Mouse (Mus musculus): Measurements from ENCODE around the gene Gpr155. TPM values are rescaled to one million over a fixed set of nuclear protein-coding genes. Genes with fewer than 3 reads are reported as not detected.

Gene Gpr155
- polyA plus RNA-seq, 1 experiment from 2014 or later = 15.8 TPM

GRCm38 (mm10) chr2:73319218-73319617, 67.2 kb downstream of the Gpr155 start:
- Histone ChIP-seq H3K4me3 (ENCODE audit: low read depth, low read length) (no peak overlapping the region), H3K36me3 (ENCODE audit: control insufficient read depth, insufficient read depth, low read length) (no peaks in the 10 kb centered on the region), H3K27me3 (ENCODE audit: control insufficient read depth, insufficient read depth, low read length) (no peaks in the 10 kb centered on the region), H3K9ac (replicated peaks; ENCODE audit: low read depth, low read length) (no peak overlapping the region), H3K4me2 (ENCODE audit: low read depth, low read length) (no peak overlapping the region), H3K4me1 (ENCODE audit: control insufficient read depth, insufficient read depth, low read length) (no peaks in the 10 kb centered on the region), H3K9me3 (ENCODE audit: control insufficient read depth, low read length) (no peaks in the 10 kb centered on the region), H3K27ac (ENCODE audit: low read depth, low read length) (no peak overlapping the region)
- WGBS = 93% methylated on average over 5 of the region's 5 CpGs
- no peak for ATAC-seq (ENCODE audit: low read depth)

GRCm38 (mm10) chr2:73317426-73317825, 68.9 kb downstream of the Gpr155 start:
- no peak overlapping the region for H3K9ac ChIP-seq (replicated peaks; ENCODE audit: low read depth, low read length)
- no peak for ATAC-seq (ENCODE audit: low read depth)
- H3K36me3 ChIP-seq (ENCODE audit: control insufficient read depth, insufficient read depth, low read length) = no peaks in the 10 kb centered on the region
- WGBS = 96% methylated on average over 9 of the region's 9 CpGs
- no peaks in the 10 kb centered on the region for H3K4me1 ChIP-seq (ENCODE audit: control insufficient read depth, insufficient read depth, low read length)
- H3K27me3 ChIP-seq (ENCODE audit: control insufficient read depth, insufficient read depth, low read length) = no peaks in the 10 kb centered on the region
- no peak overlapping the region for H3K4me3 ChIP-seq (ENCODE audit: low read depth, low read length)
- H3K4me2 ChIP-seq (ENCODE audit: low read depth, low read length) = no peak overlapping the region
- no peak overlapping the region for H3K27ac ChIP-seq (ENCODE audit: low read depth, low read length)
- no peaks in the 10 kb centered on the region for H3K9me3 ChIP-seq (ENCODE audit: control insufficient read depth, low read length)

- no peak overlapping the region for H3K27ac ChIP-seq (ENCODE audit: low read depth, low read length)
- H3K4me3 ChIP-seq (ENCODE audit: low read depth, low read length) = no peak overlapping the region
- H3K9ac ChIP-seq (replicated peaks; ENCODE audit: low read depth, low read length) = no peak overlapping the region
- no peaks in the 10 kb centered on the region for H3K9me3 ChIP-seq (ENCODE audit: control insufficient read depth, low read length)
- H3K4me2 ChIP-seq (ENCODE audit: low read depth, low read length) = no peak overlapping the region
- peaks cover 2% of the 10 kb centered on the region; the same call in 1 of the 2 replicates for H3K36me3 ChIP-seq (ENCODE audit: control insufficient read depth, insufficient read depth, low read length)
- ATAC-seq (ENCODE audit: low read depth) = no peak
- whole genome bisulfite sequencing = 93% methylated on average over 3 of the region's 3 CpGs
- peaks cover 8% of the 10 kb centered on the region; the same call in 1 of the 2 replicates for H3K4me1 ChIP-seq (ENCODE audit: control insufficient read depth, insufficient read depth, low read length)
- H3K27me3 ChIP-seq (ENCODE audit: control insufficient read depth, insufficient read depth, low read length) = no peaks in the 10 kb centered on the region
Measured at GRCm38 (mm10) chr2:73314311-73314710, 72.1 kb downstream of the Gpr155 start.

GRCm38 (mm10) chr2:73313117-73313501, 73.3 kb downstream of the Gpr155 start:
- H3K36me3 ChIP-seq (ENCODE audit: control insufficient read depth, insufficient read depth, low read length) = peaks cover 3% of the 10 kb centered on the region; the same call in 1 of the 2 replicates
- peak overlapping the region; percentile 30; the same call in 1 of the 2 replicates for H3K9ac ChIP-seq (replicated peaks; ENCODE audit: low read depth, low read length)
- H3K4me2 ChIP-seq (ENCODE audit: low read depth, low read length) = peak overlapping the region; percentile 39
- WGBS = 44% methylated on average over 14 of the region's 14 CpGs
- H3K27ac ChIP-seq (ENCODE audit: low read depth, low read length) = no peak overlapping the region
- H3K4me1 ChIP-seq (ENCODE audit: control insufficient read depth, insufficient read depth, low read length) = peaks cover 8% of the 10 kb centered on the region; the same call in 1 of the 2 replicates
- no peaks in the 10 kb centered on the region for H3K27me3 ChIP-seq (ENCODE audit: control insufficient read depth, insufficient read depth, low read length)
- peak; percentile 45 for ATAC-seq (ENCODE audit: low read depth)
- no peaks in the 10 kb centered on the region for H3K9me3 ChIP-seq (ENCODE audit: control insufficient read depth, low read length)
- peak overlapping the region; percentile 62 for H3K4me3 ChIP-seq (ENCODE audit: low read depth, low read length)

DNA sequence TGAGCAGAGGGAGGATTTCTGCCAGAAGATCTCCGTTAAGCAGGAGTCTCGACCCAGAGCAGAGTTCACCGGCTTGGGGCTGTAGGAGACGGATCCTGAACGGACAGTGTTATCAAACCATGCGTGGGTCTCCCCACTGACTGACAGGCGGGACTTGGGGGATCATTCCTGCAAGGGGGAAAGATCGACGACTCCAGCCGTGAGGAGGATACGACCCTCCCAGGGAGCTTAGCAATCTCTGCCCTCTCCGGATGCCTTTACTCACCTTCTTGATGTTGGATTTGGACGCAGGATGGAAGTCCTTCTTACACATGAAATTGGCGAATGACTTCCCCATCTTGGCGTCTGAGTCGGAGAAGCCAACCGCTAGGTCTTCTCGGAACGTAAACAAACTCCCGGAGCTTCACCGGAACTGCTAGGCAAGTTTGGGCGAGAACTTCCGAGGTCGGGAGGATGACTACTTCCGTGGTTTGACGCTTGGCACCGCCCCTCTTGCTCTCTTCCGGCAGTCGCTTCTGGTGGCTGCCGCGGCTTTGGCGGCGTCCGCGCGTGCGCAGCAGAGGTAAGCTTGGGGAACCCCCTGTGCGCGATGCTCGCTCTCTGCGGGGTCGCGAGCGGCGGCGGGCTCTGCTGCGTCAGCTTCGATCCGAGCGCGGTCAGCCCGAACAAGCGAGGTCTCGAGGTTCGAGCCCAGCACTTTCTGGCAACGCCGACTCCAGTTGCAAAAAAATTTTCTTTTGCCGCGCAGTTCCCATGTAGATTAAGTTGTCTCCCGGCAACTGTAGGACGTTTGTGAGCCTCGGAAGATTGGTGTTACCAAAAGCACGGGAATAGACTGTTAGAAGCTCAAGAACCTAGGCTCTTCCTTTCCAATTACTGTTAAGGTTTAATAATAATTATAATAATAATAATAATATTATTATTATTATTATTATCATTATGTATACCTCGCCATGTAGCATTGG, 73.9 kb downstream of the Gpr155 start, which contains the start of the genes Scrn3 and Cir1:
Gene Scrn3 (plus strand): TSS at position 450 of the 965 bp plus-strand sequence.
Gene Cir1 (minus strand): TSS at position 550 of the 965 bp plus-strand sequence.
- peak within 1 kb of the TSS; percentile 88 for H3K4me2 ChIP-seq (ENCODE audit: low read depth, low read length)
- H3K4me1 ChIP-seq (ENCODE audit: control insufficient read depth, insufficient read depth, low read length) = peaks cover 8% of the 10 kb centered on the region; the same call in 1 of the 2 replicates
- peak within 1 kb of the TSS; percentile 65 for H3K9ac ChIP-seq (replicated peaks; ENCODE audit: low read depth, low read length)
- H3K4me3 ChIP-seq (ENCODE audit: low read depth, low read length) = peak within 1 kb of the TSS; percentile 62
- peaks cover 7% of the 10 kb centered on the region for H3K36me3 ChIP-seq (ENCODE audit: control insufficient read depth, insufficient read depth, low read length)
- peak within 1 kb of the TSS; percentile 79; the same call in 1 of the 2 replicates for H3K27ac ChIP-seq (ENCODE audit: low read depth, low read length)
- H3K9me3 ChIP-seq (ENCODE audit: control insufficient read depth, low read length) = no peaks in the 10 kb centered on the region
- ATAC-seq (ENCODE audit: low read depth) = peak; percentile 98
- 1% methylated on average over 64 of the region's 64 CpGs for WGBS
- no peaks in the 10 kb centered on the region for H3K27me3 ChIP-seq (ENCODE audit: control insufficient read depth, insufficient read depth, low read length)

DNA sequence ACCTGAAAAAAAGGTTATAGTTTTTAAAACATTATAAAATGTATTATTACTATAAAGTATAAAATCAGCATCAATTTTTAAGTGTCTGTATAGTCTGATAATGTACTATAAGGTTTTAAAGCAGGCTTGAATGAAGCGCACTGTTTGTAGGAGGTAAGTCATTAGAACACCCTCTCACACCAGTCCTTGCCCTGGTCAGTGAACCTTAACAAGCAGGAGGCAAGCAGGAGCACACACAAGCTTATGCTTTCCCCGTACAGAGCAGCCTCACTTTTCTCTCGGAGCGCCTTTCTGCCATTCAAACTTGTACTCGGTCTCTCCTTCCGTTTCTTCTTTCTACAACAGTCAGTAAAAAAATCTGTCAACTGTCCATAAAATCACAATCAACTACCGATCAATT, 80.4 kb downstream of the Gpr155 start:
- no peak for ATAC-seq (ENCODE audit: low read depth)
- Histone ChIP-seq H3K4me1 (ENCODE audit: control insufficient read depth, insufficient read depth, low read length) (no peaks in the 10 kb centered on the region; the same call in 1 of the 2 replicates), H3K27me3 (ENCODE audit: control insufficient read depth, insufficient read depth, low read length) (no peaks in the 10 kb centered on the region), H3K4me2 (ENCODE audit: low read depth, low read length) (no peak overlapping the region), H3K4me3 (ENCODE audit: low read depth, low read length) (no peak overlapping the region), H3K27ac (ENCODE audit: low read depth, low read length) (no peak overlapping the region), H3K9me3 (ENCODE audit: control insufficient read depth, low read length) (no peaks in the 10 kb centered on the region), H3K36me3 (ENCODE audit: control insufficient read depth, insufficient read depth, low read length) (peaks cover 22% of the 10 kb centered on the region), H3K9ac (replicated peaks; ENCODE audit: low read depth, low read length) (no peak overlapping the region)
- 88% methylated on average over 7 of the region's 7 CpGs for WGBS

- Histone ChIP-seq H3K27ac (ENCODE audit: low read depth, low read length) (no peak overlapping the region), H3K36me3 (ENCODE audit: control insufficient read depth, insufficient read depth, low read length) (peaks cover 26% of the 10 kb centered on the region), H3K4me3 (ENCODE audit: low read depth, low read length) (no peak overlapping the region), H3K4me2 (ENCODE audit: low read depth, low read length) (no peak overlapping the region), H3K9ac (replicated peaks; ENCODE audit: low read depth, low read length) (no peak overlapping the region), H3K4me1 (ENCODE audit: control insufficient read depth, insufficient read depth, low read length) (no peaks in the 10 kb centered on the region), H3K27me3 (ENCODE audit: control insufficient read depth, insufficient read depth, low read length) (no peaks in the 10 kb centered on the region), H3K9me3 (ENCODE audit: control insufficient read depth, low read length) (no peaks in the 10 kb centered on the region)
- 95% methylated on average over 5 of the region's 5 CpGs for WGBS
- ATAC-seq (ENCODE audit: low read depth) = no peak
Measured at GRCm38 (mm10) chr2:73304506-73304905, 81.9 kb downstream of the Gpr155 start.

GRCm38 (mm10) chr2:73302722-73303121, 83.7 kb downstream of the Gpr155 start:
- Histone ChIP-seq H3K27me3 (ENCODE audit: control insufficient read depth, insufficient read depth, low read length) (no peaks in the 10 kb centered on the region), H3K4me3 (ENCODE audit: low read depth, low read length) (no peak overlapping the region), H3K4me1 (ENCODE audit: control insufficient read depth, insufficient read depth, low read length) (no peaks in the 10 kb centered on the region), H3K9me3 (ENCODE audit: control insufficient read depth, low read length) (no peaks in the 10 kb centered on the region), H3K36me3 (ENCODE audit: control insufficient read depth, insufficient read depth, low read length) (peaks cover 22% of the 10 kb centered on the region), H3K4me2 (ENCODE audit: low read depth, low read length) (no peak overlapping the region), H3K9ac (replicated peaks; ENCODE audit: low read depth, low read length) (no peak overlapping the region), H3K27ac (ENCODE audit: low read depth, low read length) (no peak overlapping the region)
- no peak for ATAC-seq (ENCODE audit: low read depth)
- 93% methylated on average over 9 of the region's 9 CpGs for WGBS

- H3K27me3 ChIP-seq (ENCODE audit: control insufficient read depth, insufficient read depth, low read length) = no peaks in the 10 kb centered on the region
- H3K27ac ChIP-seq (ENCODE audit: low read depth, low read length) = no peak overlapping the region
- H3K9ac ChIP-seq (replicated peaks; ENCODE audit: low read depth, low read length) = no peak overlapping the region
- no peak overlapping the region for H3K4me2 ChIP-seq (ENCODE audit: low read depth, low read length)
- WGBS = 97% methylated on average over 1 of the region's 1 CpGs
- H3K4me3 ChIP-seq (ENCODE audit: low read depth, low read length) = no peak overlapping the region
- H3K4me1 ChIP-seq (ENCODE audit: control insufficient read depth, insufficient read depth, low read length) = no peaks in the 10 kb centered on the region
- ATAC-seq (ENCODE audit: low read depth) = no peak
- H3K9me3 ChIP-seq (ENCODE audit: control insufficient read depth, low read length) = no peaks in the 10 kb centered on the region
- peaks cover 16% of the 10 kb centered on the region; the same call in 1 of the 2 replicates for H3K36me3 ChIP-seq (ENCODE audit: control insufficient read depth, insufficient read depth, low read length)
Measured at GRCm38 (mm10) chr2:73301979-73302378, 84.4 kb downstream of the Gpr155 start.

Data from neural tube, embryonic 14.5 days (tissue).